Mouse (Mus musculus) cerebellum, adult 2 months (tissue): ENCODE measurements around the gene Eml5. TPM values are rescaled to one million over a fixed set of nuclear protein-coding genes. Genes with fewer than 3 reads are reported as not detected.

Experiments
- DNase-seq, 2 experiments: peaks; one replicate each; pipeline ENCODE4 v3.0.0; 2021
- H3K27ac ChIP-seq: fragments of 200-500 bp; 2 replicates; pipeline ENCODE4 v1.5.1; 2012; ENCODE audit warnings: low read length, control low read depth, inconsistent platforms; ENCODE audit not compliant: insufficient read depth
- H3K27me3 ChIP-seq: fragments of 200-500 bp; 2 replicates; pipeline ENCODE4 v1.6.1; 2012; ENCODE audit warnings: inconsistent platforms, mild to moderate bottlenecking, low read length, moderate library complexity; ENCODE audit not compliant: control insufficient read depth, insufficient read depth
- H3K4me1 ChIP-seq: fragments of 200-500 bp; 2 replicates; pipeline ENCODE4 v1.6.1; 2011; ENCODE audit warnings: low read length; ENCODE audit not compliant: control insufficient read depth, insufficient read depth
- H3K4me3 ChIP-seq: fragments of 200-500 bp; replicated peaks from 2 replicates; pipeline ENCODE3; 2011; ENCODE audit warnings: mild to moderate bottlenecking, low read depth, low read length, control low read depth; ENCODE audit not compliant: insufficient read depth
- CTCF ChIP-seq: fragments of 200-500 bp; IDR thresholded peaks from 2 replicates; pipeline ENCODE4 v1.5.1; 2011; ENCODE audit warnings: low read depth, mild to moderate bottlenecking, control low read depth, low read length, moderate library complexity, borderline replicate concordance; ENCODE audit not compliant: insufficient read depth
- POLR2A ChIP-seq: fragments of 200-500 bp; IDR thresholded peaks from 2 replicates; pipeline ENCODE4 v1.6.1; 2011; ENCODE audit warnings: low read length, control low read depth, borderline replicate concordance; ENCODE audit not compliant: insufficient read depth
- WGBS: fragments of 180-500 bp; shearing (Covaris S2); methylation state at CpG from one replicate; pipeline ENCODE4 v1.1.7; 2018; 5-methylcytosine and 5-hydroxymethylcytosine counted together
- polyA plus RNA-seq: library from polyadenylated mRNA; depleted of rRNA; stranded (reverse); fragments of >200 nt; gene quantifications from 2 replicates; pipeline ENCODE4 v1.2.3, GENCODE M21; 2012; rRNA removed

The Eml5 gene
- polyA plus RNA-seq, 1 experiment, result 117 TPM

- TF ChIP-seq POLR2A (no peak), CTCF (no peak; the same call in 1 of the 2 replicates)
- peaks cover 6% of the 10 kb centered on the region; the same call in 1 of the 2 replicates for H3K4me1 ChIP-seq
- no peak overlapping the region for H3K4me3 ChIP-seq
- peak; percentile 43 to 46 for DNase-seq
- no peaks in the 10 kb centered on the region for H3K27me3 ChIP-seq
- WGBS, result 20% methylated on average over 2 of the region's 2 CpGs
- H3K27ac ChIP-seq, result no peak overlapping the region
Measured at GRCm38 (mm10) chr12:98746131-98746530, 155.2 kb downstream of the Eml5 start.

- DNase-seq, result no peak
- Histone ChIP-seq H3K4me3 (no peak overlapping the region), H3K4me1 (peaks cover 6% of the 10 kb centered on the region; the same call in 1 of the 2 replicates), H3K27me3 (no peaks in the 10 kb centered on the region), H3K27ac (no peak overlapping the region)
- 77% methylated on average over 4 of the region's 4 CpGs for WGBS
- TF ChIP-seq CTCF (no peak), POLR2A (no peak)
Measured at GRCm38 (mm10) chr12:98745626-98746025, 155.7 kb downstream of the Eml5 start.

GRCm38 (mm10) chr12:98741011-98741501, 160.2 kb downstream of the Eml5 start:
- no peak overlapping the region for H3K4me3 ChIP-seq
- no peak overlapping the region for H3K27ac ChIP-seq
- H3K27me3 ChIP-seq, result no peaks in the 10 kb centered on the region
- peak in 1 of 2 experiments; percentile 4 for DNase-seq
- TF ChIP-seq CTCF (no peak), POLR2A (no peak)
- H3K4me1 ChIP-seq, result no peaks in the 10 kb centered on the region
- 16% methylated on average over 3 of the region's 3 CpGs for WGBS

GRCm38 (mm10) chr12:98737801-98738350, 163.4 kb downstream of the Eml5 start:
- Histone ChIP-seq H3K4me1 (peaks cover 3% of the 10 kb centered on the region; the same call in 1 of the 2 replicates), H3K27ac (peak overlapping the region; percentile 56; the same call in 1 of the 2 replicates), H3K27me3 (no peaks in the 10 kb centered on the region), H3K4me3 (peak overlapping the region; percentile 62)
- TF ChIP-seq POLR2A (no peak), CTCF (no peak)
- 16% methylated on average over 7 of the region's 7 CpGs for WGBS
- no peak for DNase-seq

GRCm38 (mm10) chr12:98736951-98737800, 164.1 kb downstream of the Eml5 start, which contains the start of gene Ptpn21:
Gene Ptpn21 (minus strand): TSS chr12:98737405.
- Histone ChIP-seq H3K4me1 (peaks cover 3% of the 10 kb centered on the region; the same call in 1 of the 2 replicates), H3K27ac (peak within 1 kb of the TSS; percentile 86), H3K27me3 (no peaks in the 10 kb centered on the region), H3K4me3 (peak within 1 kb of the TSS; percentile 62)
- under 1% methylated on average over 73 of the region's 75 CpGs for WGBS
- DNase-seq, result peak; percentile 68
- TF ChIP-seq POLR2A, result no peak
- TF ChIP-seq CTCF, result no peak

Other genes with a start within 250 kb of the Eml5 start
- gene Ptpn21, start 164.1 kb downstream of the Eml5 start, polyA plus RNA-seq, result 14.0 and 15.9 TPM in 2 replicates
- gene Zc3h14, start 154.5 kb downstream of the Eml5 start, polyA plus RNA-seq, result 104 and 105 TPM in 2 replicates
- 52.2 and 55.9 TPM in 2 replicates for gene Ttc8, start 19.1 kb upstream of the Eml5 start, polyA plus RNA-seq